Mouse (Mus musculus) testis, postnatal 14 days (tissue): Measurements from ENCODE around the gene Tmem45a.

Source experiments
- DNase-seq: peaks from one replicate; pipeline ENCODE4 v3.0.0; 2021; ENCODE audit warnings: low spot score

Gene Tmem45a

DNA sequence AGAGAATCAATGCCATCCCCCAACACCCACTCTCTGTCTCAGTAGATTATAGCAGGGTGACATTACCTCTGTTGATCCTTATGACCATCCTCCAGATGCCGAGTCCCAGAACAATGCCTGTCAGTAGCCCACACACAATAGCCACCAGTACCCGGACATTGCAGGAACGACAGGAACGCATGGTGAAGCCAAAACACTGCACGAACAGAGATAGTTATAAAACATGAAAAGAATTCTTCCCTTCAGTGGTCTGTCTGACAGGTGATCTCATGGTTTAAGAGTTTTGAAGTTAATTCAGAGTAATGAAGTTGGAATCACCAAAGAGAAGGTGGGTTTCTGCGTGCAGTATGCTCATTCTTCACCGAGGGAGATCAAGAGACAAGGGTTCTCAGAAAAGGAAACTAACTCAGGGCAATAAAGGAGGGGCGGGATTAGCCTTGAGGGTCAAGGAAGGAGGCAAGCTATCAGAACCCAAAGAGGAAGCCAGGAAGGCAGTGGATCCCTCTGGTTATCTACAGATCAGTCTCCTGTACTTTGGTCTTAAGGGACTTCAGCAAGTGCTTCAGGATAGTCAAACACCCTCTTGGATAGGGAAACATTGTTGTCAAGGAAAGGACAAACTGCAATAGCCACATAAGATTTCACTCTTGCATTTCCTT, 90.4 kb downstream of the Tmem45a start, which contains the start of gene Adgrg7:
Gene Adgrg7, minus strand, starts transcription at position 375 of the 659 bp plus-strand sequence.
- no peak for DNase-seq

- no peak for DNase-seq
These were observed 91.4 kb downstream of the Tmem45a start for GRCm38 (mm10) chr16:56794383-56795144.

- DNase-seq: no peak
These were observed 92.2 kb downstream of the Tmem45a start for GRCm38 (mm10) chr16:56793778-56794177.

DNA sequence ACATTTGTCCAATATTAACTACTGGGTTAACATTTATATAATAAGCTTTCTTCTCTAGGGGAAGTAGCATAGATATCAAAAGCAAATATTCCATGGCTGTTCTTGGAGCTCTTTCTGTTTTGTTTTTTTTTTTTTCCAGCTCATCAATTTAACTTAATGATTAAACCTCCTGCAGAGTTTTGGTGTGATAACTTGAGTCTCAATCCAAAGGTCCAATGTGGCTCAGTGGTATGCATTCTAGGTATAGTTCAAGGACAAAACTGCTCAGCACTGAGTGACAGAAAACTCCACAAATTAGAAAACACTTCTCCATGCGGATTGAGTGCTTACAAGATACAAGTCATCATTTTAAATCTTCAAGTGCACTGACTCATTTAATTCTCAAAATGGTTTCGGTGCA, 100.0 kb downstream of the Tmem45a start:
- no peak for DNase-seq

DNA sequence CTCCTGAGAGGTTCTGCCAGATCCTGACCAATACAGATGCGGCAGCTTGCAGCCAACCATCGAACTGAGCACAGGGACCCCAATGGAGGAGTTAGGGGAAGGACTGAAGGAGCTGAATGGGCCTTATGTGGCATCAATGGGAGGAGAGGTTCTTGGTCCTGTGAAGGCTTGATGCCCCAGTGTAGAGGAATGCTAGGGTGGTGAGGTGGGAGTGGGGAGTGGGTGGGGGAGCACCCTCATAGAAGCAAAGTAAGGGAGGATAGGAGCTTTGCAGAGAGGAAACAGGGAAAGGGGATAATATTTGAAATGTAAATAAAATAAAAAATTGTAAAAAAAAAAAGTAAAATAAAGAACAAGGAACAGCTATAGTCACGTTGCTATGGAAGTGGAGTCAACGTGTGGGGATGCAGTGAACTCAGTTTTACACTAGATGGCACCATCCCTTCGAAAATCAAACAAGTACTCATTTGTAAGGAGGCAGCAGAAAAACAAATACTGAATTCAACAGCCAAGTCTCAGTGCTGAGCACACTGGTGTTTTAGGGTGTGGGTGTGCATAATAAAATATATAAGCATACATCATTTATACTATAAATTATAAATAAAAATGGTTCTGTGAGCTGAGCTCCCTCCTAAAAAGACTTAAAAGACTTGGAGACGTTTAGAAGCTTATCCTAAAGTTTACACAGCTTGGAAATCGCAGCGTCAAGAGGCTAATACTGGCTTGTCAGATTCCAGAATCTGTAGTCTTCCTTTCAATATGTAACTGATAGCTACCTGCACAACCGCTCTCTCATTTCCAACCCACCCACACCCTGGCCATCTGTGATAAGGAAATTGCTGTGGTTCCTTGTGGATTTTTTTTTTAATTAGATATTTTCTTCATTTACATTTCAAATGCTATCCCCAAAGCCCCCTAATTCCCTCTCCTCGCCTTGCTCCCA, 114.5 kb downstream of the Tmem45a start:
- no peak for DNase-seq
